Mouse (Mus musculus) hindbrain, embryonic 14.5 days (tissue): ENCODE data around the gene Ppp1r14b. TPM values are rescaled to one million over a fixed set of nuclear protein-coding genes. Genes with fewer than 3 reads are reported as not detected.

Source experiments
- ATAC-seq: fragments of 200-750 bp; cut with Nextera tagmentation; 2 replicates; pipeline ENCODE4 v1.8.0; 2017; ENCODE audit warnings: moderate number of reproducible peaks, mild to moderate bottlenecking, moderate TSS enrichment, moderate library complexity; ENCODE audit not compliant: low FRiP score
- DNase-seq: peaks from one replicate; pipeline ENCODE4 v3.0.0-alpha.2; 2015; ENCODE audit warnings: low spot score
- H3K27ac ChIP-seq: fragments of 300-500 bp; sonication (generic); 2 replicates; pipeline ENCODE4 v1.5.1; 2014; ENCODE audit warnings: mild to moderate bottlenecking, moderate library complexity
- H3K27me3 ChIP-seq: fragments of 300-500 bp; sonication (generic); 2 replicates; pipeline ENCODE4 v1.6.1; 2014; ENCODE audit warnings: mild to moderate bottlenecking, low read length, mixed read lengths; ENCODE audit not compliant: control insufficient read depth, insufficient read depth
- H3K36me3 ChIP-seq: fragments of 300-500 bp; sonication (generic); replicated peaks from 2 replicates; pipeline ENCODE4 v1.6.1; 2014; ENCODE audit not compliant: control insufficient read depth, insufficient read depth
- H3K4me1 ChIP-seq: fragments of 300-500 bp; sonication (generic); replicated peaks from 2 replicates; pipeline ENCODE4 v1.6.1; 2014; ENCODE audit warnings: antibody characterized with exemption, low read length, mixed read lengths; ENCODE audit not compliant: control insufficient read depth, insufficient read depth
- H3K4me2 ChIP-seq: fragments of 300-500 bp; sonication (generic); replicated peaks from 2 replicates; pipeline ENCODE4 v1.6.1; 2014; ENCODE audit warnings: mild to moderate bottlenecking, moderate library complexity
- H3K4me3 ChIP-seq: fragments of 300-500 bp; sonication (generic); replicated peaks from 2 replicates; pipeline ENCODE4 v1.5.1; 2014; ENCODE audit warnings: mild to moderate bottlenecking, low read length
- H3K9ac ChIP-seq: fragments of 300-500 bp; sonication (generic); 2 replicates; pipeline ENCODE4 v1.6.1; 2014
- H3K9me3 ChIP-seq: fragments of 300-500 bp; sonication (generic); 2 replicates; pipeline ENCODE4 v1.6.1; 2016; ENCODE audit warnings: low read length; ENCODE audit not compliant: control insufficient read depth
- WGBS: fragments of 180-500 bp; shearing (Covaris S2); extraction: QIAGEN DNeasy Blood & Tissue Kit; methylation state at CpG from one replicate; pipeline ENCODE4 v1.1.7; 2014; 5-methylcytosine and 5-hydroxymethylcytosine counted together
- polyA plus RNA-seq: library from polyadenylated mRNA; unstranded; fragments of >200 nt; fragmentation: Nextera tagmentation; extraction: Ambion mirVana; gene quantifications from 2 replicates; pipeline ENCODE4 v1.2.1, GENCODE M21; 2014

Gene Ppp1r14b
- polyA plus RNA-seq, 1 experiment from 2014 or later = 215 TPM

GRCm38 (mm10) chr19:6997721-6998290 is 23.0 kb downstream of the Ppp1r14b start:
- H3K9me3 ChIP-seq = no peaks in the 10 kb centered on the region
- no peak overlapping the region for H3K4me3 ChIP-seq
- peaks cover 21% of the 10 kb centered on the region for H3K4me1 ChIP-seq
- no peak overlapping the region for H3K9ac ChIP-seq
- peaks cover 21% of the 10 kb centered on the region for H3K36me3 ChIP-seq
- ATAC-seq = no peak
- no peaks in the 10 kb centered on the region for H3K27me3 ChIP-seq
- H3K27ac ChIP-seq = no peak overlapping the region
- no peak for DNase-seq
- WGBS = 84% methylated on average over 9 of the region's 9 CpGs
- no peak overlapping the region for H3K4me2 ChIP-seq

GRCm38 (mm10) chr19:6999360-7000063 is 24.7 kb downstream of the Ppp1r14b start:
- Histone ChIP-seq H3K36me3 (peaks cover 21% of the 10 kb centered on the region), H3K9ac (no peak overlapping the region), H3K4me2 (no peak overlapping the region), H3K27me3 (no peaks in the 10 kb centered on the region), H3K4me1 (peaks cover 17% of the 10 kb centered on the region), H3K4me3 (no peak overlapping the region), H3K9me3 (no peaks in the 10 kb centered on the region), H3K27ac (no peak overlapping the region)
- WGBS = 93% methylated on average over 19 of the region's 19 CpGs
- ATAC-seq (no peak), DNase-seq (no peak)

GRCm38 (mm10) chr19:7006892-7007593 is 32.3 kb downstream of the Ppp1r14b start:
- WGBS = 91% methylated on average over 9 of the region's 9 CpGs
- H3K27me3 ChIP-seq = no peaks in the 10 kb centered on the region
- H3K36me3 ChIP-seq = no peaks in the 10 kb centered on the region
- no peak overlapping the region for H3K9ac ChIP-seq
- no peak overlapping the region for H3K4me3 ChIP-seq
- DNase-seq (no peak), ATAC-seq (no peak)
- no peaks in the 10 kb centered on the region for H3K9me3 ChIP-seq
- H3K4me1 ChIP-seq = no peaks in the 10 kb centered on the region
- no peak overlapping the region for H3K4me2 ChIP-seq
- H3K27ac ChIP-seq = no peak overlapping the region

- WGBS = 77% methylated on average over 4 of the region's 4 CpGs
- H3K4me1 ChIP-seq = no peaks in the 10 kb centered on the region
- ATAC-seq (no peak), DNase-seq (no peak)
- no peak overlapping the region for H3K9ac ChIP-seq
- H3K4me3 ChIP-seq = no peak overlapping the region
- H3K4me2 ChIP-seq = no peak overlapping the region
- H3K36me3 ChIP-seq = no peaks in the 10 kb centered on the region; the same call in 1 of the 2 replicates
- no peak overlapping the region for H3K27ac ChIP-seq
- no peaks in the 10 kb centered on the region for H3K9me3 ChIP-seq
- H3K27me3 ChIP-seq = no peaks in the 10 kb centered on the region
Measured at GRCm38 (mm10) chr19:7012426-7012825, 37.7 kb downstream of the Ppp1r14b start.

GRCm38 (mm10) chr19:7013984-7014383 is 39.2 kb downstream of the Ppp1r14b start:
- Histone ChIP-seq H3K4me2 (no peak overlapping the region), H3K9me3 (no peaks in the 10 kb centered on the region), H3K4me3 (no peak overlapping the region), H3K36me3 (peaks cover 9% of the 10 kb centered on the region), H3K27ac (no peak overlapping the region), H3K9ac (no peak overlapping the region), H3K27me3 (no peaks in the 10 kb centered on the region), H3K4me1 (no peaks in the 10 kb centered on the region)
- no peak for ATAC-seq
- WGBS = 84% methylated on average over 9 of the region's 9 CpGs
- no peak for DNase-seq

- DNase-seq (no peak), ATAC-seq (no peak)
- H3K36me3 ChIP-seq = peaks cover 16% of the 10 kb centered on the region
- no peaks in the 10 kb centered on the region for H3K9me3 ChIP-seq
- H3K27me3 ChIP-seq = no peaks in the 10 kb centered on the region
- H3K4me2 ChIP-seq = no peak overlapping the region
- no peak overlapping the region for H3K27ac ChIP-seq
- H3K4me1 ChIP-seq = no peaks in the 10 kb centered on the region
- WGBS = 90% methylated on average over 20 of the region's 20 CpGs
- no peak overlapping the region for H3K9ac ChIP-seq
- H3K4me3 ChIP-seq = no peak overlapping the region
Measured at GRCm38 (mm10) chr19:7014481-7015135, 39.8 kb downstream of the Ppp1r14b start.

- WGBS = 92% methylated on average over 12 of the region's 12 CpGs
Measured at GRCm38 (mm10) chr19:7017541-7018457, 43.0 kb downstream of the Ppp1r14b start.

GRCm38 (mm10) chr19:7018546-7018945 is 43.8 kb downstream of the Ppp1r14b start:
- H3K27me3 ChIP-seq = no peaks in the 10 kb centered on the region
- H3K36me3 ChIP-seq = peaks cover 55% of the 10 kb centered on the region
- ATAC-seq (no peak), DNase-seq (no peak)
- no peaks in the 10 kb centered on the region for H3K9me3 ChIP-seq
- H3K27ac ChIP-seq = no peak overlapping the region
- WGBS = 94% methylated on average over 11 of the region's 11 CpGs
- H3K9ac ChIP-seq = no peak overlapping the region
- H3K4me2 ChIP-seq = no peak overlapping the region
- H3K4me3 ChIP-seq = no peak overlapping the region
- H3K4me1 ChIP-seq = no peaks in the 10 kb centered on the region

More at GRCm38 (mm10) chr19:7017541-7018457, 43.0 kb downstream of the Ppp1r14b start:
- no peak overlapping the region for H3K27ac ChIP-seq
- H3K4me3 ChIP-seq = no peak overlapping the region
- H3K27me3 ChIP-seq = no peaks in the 10 kb centered on the region
- H3K9me3 ChIP-seq = no peaks in the 10 kb centered on the region
- ATAC-seq (no peak), DNase-seq (no peak)
- no peak overlapping the region for H3K4me2 ChIP-seq
- H3K4me1 ChIP-seq = no peaks in the 10 kb centered on the region
- peaks cover 48% of the 10 kb centered on the region for H3K36me3 ChIP-seq
- no peak overlapping the region for H3K9ac ChIP-seq
